In genomic region chr7:64502271-64503180, GRCm38 (mm10) we compare ENCODE assay signal across 7 mouse cellular contexts. TPM values are rescaled to one million over a fixed set of nuclear protein-coding genes. Genes with fewer than 3 reads are reported as not detected.
DNase-seq lines count a peak whose midpoint lies in the region; ATAC-seq and TF ChIP-seq lines count a peak whose summit lies in the region.

No protein-coding gene starts in this region.

- no peak overlapping the region for H3K27ac ChIP-seq in lung, postnatal 0 days (ENCODE audit: low read length)
- H3K27ac ChIP-seq in embryonic facial prominence, embryonic 12.5 days, result 0 out of 2 replicates have a peak overlapping the region, but pooled peaks have one; percentile 30
- H3K27ac ChIP-seq in hindbrain, postnatal 0 days, result peak overlapping the region; percentile 92
- peak overlapping the region; percentile 96 for H3K27ac ChIP-seq in midbrain, embryonic 10.5 days (replicated peaks)

- peaks cover 27% of the 10 kb centered on the region for H3K27me3 ChIP-seq in lung, postnatal 0 days (replicated peaks; ENCODE audit: insufficient read depth, low read length)
- H3K27me3 ChIP-seq in embryonic facial prominence, embryonic 12.5 days, result peaks cover 40% of the 10 kb centered on the region
- H3K27me3 ChIP-seq in hindbrain, postnatal 0 days (ENCODE audit: insufficient read depth, low read length), result no peaks in the 10 kb centered on the region
- peaks cover 32% of the 10 kb centered on the region for H3K27me3 ChIP-seq in midbrain, embryonic 10.5 days (ENCODE audit: low read depth, poor library complexity, severe bottlenecking)

- peak overlapping the region; percentile 66 for H3K4me2 ChIP-seq in lung, postnatal 0 days (replicated peaks; ENCODE audit: low read depth, low read length)
- peak overlapping the region; percentile 99 for H3K4me2 ChIP-seq in embryonic facial prominence, embryonic 12.5 days (replicated peaks)
- peak overlapping the region; percentile 69 for H3K4me2 ChIP-seq in hindbrain, postnatal 0 days (ENCODE audit: low read depth, low read length)

- no peaks in the 10 kb centered on the region for H3K36me3 ChIP-seq in lung, postnatal 0 days (ENCODE audit: insufficient read depth, low read length)
- H3K36me3 ChIP-seq in embryonic facial prominence, embryonic 12.5 days, result no peaks in the 10 kb centered on the region
- no peaks in the 10 kb centered on the region for H3K36me3 ChIP-seq in hindbrain, postnatal 0 days (ENCODE audit: insufficient read depth, low read length)
- no peaks in the 10 kb centered on the region for H3K36me3 ChIP-seq in midbrain, embryonic 10.5 days

- peaks cover 4% of the 10 kb centered on the region; the same call in 1 of the 2 replicates for H3K4me1 ChIP-seq in lung, postnatal 0 days (ENCODE audit: insufficient read depth, low read depth, low read length)
- H3K4me1 ChIP-seq in embryonic facial prominence, embryonic 12.5 days, result no peaks in the 10 kb centered on the region
- peaks cover 37% of the 10 kb centered on the region for H3K4me1 ChIP-seq in hindbrain, postnatal 0 days (ENCODE audit: insufficient read depth, low read length)
- H3K4me1 ChIP-seq in midbrain, embryonic 10.5 days, result peaks cover 43% of the 10 kb centered on the region

- WGBS in lung, postnatal 0 days, result 5% methylated on average over 41 of the region's 47 CpGs
- 2% methylated on average over 47 of the region's 47 CpGs for WGBS in embryonic facial prominence, embryonic 12.5 days
- whole genome bisulfite sequencing in hindbrain, postnatal 0 days, result under 1% methylated on average over 46 of the region's 47 CpGs
- 1% methylated on average over 41 of the region's 47 CpGs for WGBS in midbrain, embryonic 10.5 days

- no peak for TF ChIP-seq CTCF in lung, postnatal 0 days (IDR thresholded peaks at IDR 0.05)
- TF ChIP-seq CTCF in hindbrain, postnatal 0 days (IDR thresholded peaks at IDR 0.05; ENCODE audit: low read depth), result no peak

- ATAC-seq in lung, postnatal 0 days, result 0 out of 2 replicates have a peak, but pooled peaks have one; percentile 3
- ATAC-seq in embryonic facial prominence, embryonic 12.5 days (ENCODE audit: insufficient number of reproducible peaks, insufficient read depth, low FRiP score, low TSS enrichment), result no peak
- peak; percentile 41 for ATAC-seq in hindbrain, postnatal 0 days
- ATAC-seq in activated CD4-positive, CD25-positive, alpha-beta regulatory T cell, adult 4 months, result no peak

- DNase-seq in lung, postnatal 0 days (ENCODE audit: low spot score), result no peak
- no peak for DNase-seq in lung, postnatal 14 days
- DNase-seq in hindbrain, postnatal 0 days (ENCODE audit: low spot score), result peak; percentile 56
- DNase-seq in midbrain, embryonic 10.5 days (ENCODE audit: low spot score), result peak; percentile 60
- no peak for DNase-seq in ovary, postnatal 10 days (ENCODE audit: low spot score)

- no peak for TF ChIP-seq EP300 in lung, postnatal 0 days (IDR thresholded peaks at IDR 0.05)

- H3K9me3 ChIP-seq in lung, postnatal 0 days (ENCODE audit: low read length), result no peaks in the 10 kb centered on the region
- H3K9me3 ChIP-seq in embryonic facial prominence, embryonic 12.5 days, result no peaks in the 10 kb centered on the region
- H3K9me3 ChIP-seq in hindbrain, postnatal 0 days (ENCODE audit: low read length), result no peaks in the 10 kb centered on the region
- no peaks in the 10 kb centered on the region for H3K9me3 ChIP-seq in midbrain, embryonic 10.5 days (replicated peaks)

- H3K9ac ChIP-seq in lung, postnatal 0 days (replicated peaks; ENCODE audit: low read depth), result no peak overlapping the region
- peak overlapping the region; percentile 72 for H3K9ac ChIP-seq in embryonic facial prominence, embryonic 12.5 days
- peak overlapping the region; percentile 91 for H3K9ac ChIP-seq in hindbrain, postnatal 0 days (replicated peaks; ENCODE audit: low read length)

- H3K4me3 ChIP-seq in lung, postnatal 0 days (ENCODE audit: low read depth, low read length), result peak overlapping the region; percentile 37
- H3K4me3 ChIP-seq in embryonic facial prominence, embryonic 12.5 days, result peak overlapping the region; percentile 65
- H3K4me3 ChIP-seq in hindbrain, postnatal 0 days (ENCODE audit: low read length), result peak overlapping the region; percentile 71
- peak overlapping the region; percentile 92 for H3K4me3 ChIP-seq in midbrain, embryonic 10.5 days

RNA-seq across cellular contexts. Expression of gene Apba2, which starts 1.0 kb away (rescaled TPM):
- 1.1 and 1.3 TPM in 2 replicates for polyA plus RNA-seq in lung, postnatal 0 days (2015; fragmentation: Nextera tagmentation; extraction: Ambion mirVana)
- polyA plus RNA-seq in embryonic facial prominence, embryonic 12.5 days (2016; fragmentation: Nextera tagmentation; extraction: Ambion mirVana), result 17.0 and 19.6 TPM in 2 replicates
- total RNA-seq in hindbrain, postnatal 0 days (2014; rRNA removed), result 474 and 567 TPM in 2 replicates
- polyA plus RNA-seq in hindbrain, postnatal 0 days (2015; fragmentation: Nextera tagmentation; extraction: Ambion mirVana), result 180 and 181 TPM in 2 replicates
- 50.1 and 68.0 TPM in 2 replicates for polyA plus RNA-seq in midbrain, embryonic 10.5 days (2016; fragmentation: Nextera tagmentation; extraction: Ambion mirVana)
- polyA plus RNA-seq in activated CD4-positive, CD25-positive, alpha-beta regulatory T cell, adult 4 months (2017; shearing (Covaris generic)), result not detected

Comparison
In these comparisons a context has a peak if more than half of its experiments do, and no peak if none do; other contexts are left out.
1. ATAC-seq: peak in lung, postnatal 0 days (single experiment) and hindbrain, postnatal 0 days (single experiment); none in embryonic facial prominence, embryonic 12.5 days (single experiment) and activated CD4-positive, CD25-positive, alpha-beta regulatory T cell, adult 4 months (single experiment).
2. DNase-seq: peak in hindbrain, postnatal 0 days (single experiment) and midbrain, embryonic 10.5 days (single experiment); none in lung, postnatal 0 days (single experiment), lung, postnatal 14 days (single experiment) and ovary, postnatal 10 days (single experiment).
3. H3K4me3 ChIP-seq: peak in every context shown above with its lines; median percentile 92 in midbrain, embryonic 10.5 days; 71 in hindbrain, postnatal 0 days; 65 in embryonic facial prominence, embryonic 12.5 days; 37 in lung, postnatal 0 days.
4. Peak in every context shown above with its lines, with median percentiles within 50 percentile points of each other: H3K4me2 ChIP-seq.